Mouse (Mus musculus) myocyte (in vitro differentiated cells): ENCODE data around the gene Cct5. TPM values are rescaled to one million over a fixed set of nuclear protein-coding genes. Genes with fewer than 3 reads are reported as not detected.

Source experiments
- H3K27me3 ChIP-seq: one replicate; pipeline ENCODE4 v1.6.1; 2011; ENCODE audit not compliant: control insufficient read depth, insufficient read depth, insufficient read length
- H3K36me3 ChIP-seq: one replicate; pipeline ENCODE4 v1.6.1; 2011; ENCODE audit not compliant: control insufficient read depth, insufficient read depth
- H3K4me2 ChIP-seq: one replicate; pipeline ENCODE4 v1.6.1; 2011; ENCODE audit warnings: low read depth, control low read depth
- H3K4me3 ChIP-seq: one replicate; pipeline ENCODE4 v1.5.1; 2011; ENCODE audit warnings: mild to moderate bottlenecking, control low read depth, moderate library complexity
- H3K79me2 ChIP-seq: one replicate; pipeline ENCODE4 v1.6.1; 2011; ENCODE audit not compliant: control insufficient read depth, insufficient read depth
- H3ac ChIP-seq: one replicate; pipeline ENCODE4 v1.6.1; 2011; ENCODE audit not compliant: control insufficient read depth, insufficient read length
- CEBPB ChIP-seq: IDR thresholded peaks from 2 replicates; pipeline ENCODE4 v1.6.1; 2011; ENCODE audit warnings: mild to moderate bottlenecking, moderate library complexity; ENCODE audit not compliant: poor library complexity, insufficient read depth, severe bottlenecking
- E2F4 ChIP-seq: IDR thresholded peaks from one replicate; pipeline ENCODE4 v1.6.1; 2011; ENCODE audit warnings: mild to moderate bottlenecking, control low read depth, moderate library complexity; ENCODE audit not compliant: insufficient read depth
- MAX ChIP-seq: IDR thresholded peaks from one replicate; pipeline ENCODE4 v1.6.1; 2011; ENCODE audit warnings: low read depth, mild to moderate bottlenecking, control low read depth
- MYOD1 ChIP-seq, 3 experiments: IDR thresholded peaks; one replicate each; pipeline ENCODE4 v1.6.1; 2011; ENCODE audit warnings: control low read depth in 2 of 3, low read depth in 2 of 3, mild to moderate bottlenecking in 2 of 3, moderate library complexity in 1 of 3; ENCODE audit not compliant: insufficient read length in 2 of 3, control insufficient read depth in 1 of 3
- MYOG ChIP-seq, 3 experiments: IDR thresholded peaks; one replicate each; pipeline ENCODE4 v1.6.1; 2011; ENCODE audit warnings: control low read depth in 2 of 3, low read depth in 2 of 3, mild to moderate bottlenecking in 2 of 3; ENCODE audit not compliant: insufficient read length in 2 of 3, control insufficient read depth in 1 of 3, insufficient read depth in 1 of 3
- POLR2A ChIP-seq: IDR thresholded peaks from one replicate; pipeline ENCODE4 v1.6.1; 2011; ENCODE audit warnings: low read depth, mild to moderate bottlenecking, control low read depth, moderate library complexity; ENCODE audit not compliant: insufficient read length
- POLR2AphosphoS2 ChIP-seq: IDR thresholded peaks from one replicate; pipeline ENCODE4 v1.6.1; 2011; ENCODE audit warnings: low read depth, control low read depth; ENCODE audit not compliant: insufficient read length
- REST ChIP-seq: IDR thresholded peaks from one replicate; pipeline ENCODE4 v1.6.1; 2011; ENCODE audit warnings: mild to moderate bottlenecking, control low read depth, moderate library complexity; ENCODE audit not compliant: insufficient read depth, insufficient read length
- SRF ChIP-seq: IDR thresholded peaks from one replicate; pipeline ENCODE4 v1.6.1; 2011; ENCODE audit warnings: low read depth; ENCODE audit not compliant: control insufficient read depth, insufficient read length
- TCF12 ChIP-seq: IDR thresholded peaks from one replicate; pipeline ENCODE4 v1.6.1; 2011; ENCODE audit warnings: mild to moderate bottlenecking, control low read depth; ENCODE audit not compliant: poor library complexity, insufficient read depth, severe bottlenecking
- TCF3 ChIP-seq: IDR thresholded peaks from one replicate; pipeline ENCODE4 v1.6.1; 2011; ENCODE audit warnings: low read depth, control low read depth; ENCODE audit not compliant: insufficient read length
- USF1 ChIP-seq: IDR thresholded peaks from one replicate; pipeline ENCODE4 v1.6.1; 2011; ENCODE audit warnings: low read depth, mild to moderate bottlenecking, control low read depth, moderate library complexity
- polyA plus RNA-seq: library from polyadenylated mRNA; unstranded; fragments of >200 nt; fragmentation: generic; extraction: Trizol; gene quantifications from one replicate; pipeline ENCODE4 v1.2.1, GENCODE M21; 2012; ENCODE audit warnings: missing spikeins

Cct5 gene
- 521 TPM for polyA plus RNA-seq

DNA sequence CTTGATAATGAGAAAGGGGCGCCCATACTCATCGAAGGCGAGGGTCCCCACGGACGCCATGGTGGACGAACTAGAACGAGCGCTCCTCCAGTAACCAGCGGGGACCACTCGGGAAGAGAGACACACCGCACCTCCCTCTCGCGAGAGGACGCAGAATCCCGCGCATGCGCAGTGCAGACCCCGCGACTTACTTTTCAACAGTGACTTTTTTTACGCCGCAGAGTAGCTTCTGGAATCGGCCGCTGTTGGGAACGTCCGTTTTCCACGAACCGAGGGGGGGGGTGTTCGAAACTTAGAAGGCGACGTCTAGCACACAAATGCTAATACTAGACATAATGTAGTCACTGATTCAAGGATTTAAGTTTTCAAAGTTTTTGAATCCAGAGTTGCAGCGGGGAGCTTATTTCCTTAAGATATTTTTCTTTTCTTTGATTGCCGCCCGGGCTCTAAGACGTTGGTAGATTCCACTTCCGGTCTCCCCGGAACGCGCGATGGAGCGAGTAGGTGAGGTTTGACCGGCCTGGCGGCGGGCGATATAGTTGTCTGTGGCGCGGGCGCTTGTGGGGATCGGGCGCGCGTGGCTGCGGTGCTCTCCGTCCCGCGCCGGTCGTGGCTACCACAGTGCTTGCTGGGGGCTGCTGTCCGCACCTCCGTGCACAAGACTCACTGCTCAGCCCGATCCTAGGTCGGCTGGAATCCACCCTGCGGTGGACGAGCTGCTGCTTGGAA lies at the start of gene Cct5, which contains the start of gene Fam173b:
Gene Cct5, minus strand, starts transcription at position 159 of the 729 bp plus-strand sequence.
Gene Fam173b, plus strand, starts transcription at position 207 of the 729 bp plus-strand sequence.
- peaks cover 54% of the 10 kb centered on the region for H3K79me2 ChIP-seq
- peak within 1 kb of the TSS; percentile 93 for H3ac ChIP-seq
- H3K4me3 ChIP-seq, result peak within 1 kb of the TSS; percentile 95
- no peaks in the 10 kb centered on the region for H3K27me3 ChIP-seq
- H3K36me3 ChIP-seq, result peaks cover 14% of the 10 kb centered on the region
- TF ChIP-seq POLR2A, result peak; percentile 96
- TF ChIP-seq TCF12, result no peak
- no peak for TF ChIP-seq TCF3
- peak; percentile 98 for TF ChIP-seq POLR2AphosphoS2
- TF ChIP-seq SRF, result peak; percentile 63
- TF ChIP-seq MYOG (IDR thresholded peaks at IDR 0.05; ENCODE audit: control insufficient read depth in 1 of 3, insufficient read depth in 1 of 3, insufficient read length in 2 of 3, low read depth in 2 of 3), result peak in 2 of 3 experiments; percentile 1 to 18
- peak; percentile 70 for TF ChIP-seq E2F4
- TF ChIP-seq REST, result peak; percentile 15
- H3K4me2 ChIP-seq, result peak within 1 kb of the TSS; percentile 97

DNA sequence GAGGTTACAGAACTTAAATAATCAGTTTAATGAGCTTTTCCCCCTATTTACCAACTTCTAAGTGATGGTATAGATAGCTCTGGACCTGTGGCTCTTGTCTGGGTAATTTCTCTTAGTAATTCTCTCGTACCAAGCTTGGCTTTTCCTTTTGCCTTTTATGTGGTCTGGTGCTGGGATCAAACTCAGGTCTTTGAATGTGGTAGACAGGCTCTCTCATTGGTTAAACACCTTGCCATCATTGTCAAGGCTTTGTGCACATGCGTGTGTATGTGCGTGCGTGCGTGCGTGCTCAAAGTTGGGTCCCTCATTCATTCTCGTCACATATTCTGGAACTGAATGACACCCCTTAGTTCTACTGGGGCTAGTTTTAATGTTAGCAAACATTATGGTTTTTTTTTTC lies 49.2 kb upstream of the Cct5 start:
- Histone ChIP-seq H3ac (no peak overlapping the region), H3K79me2 (no peaks in the 10 kb centered on the region), H3K4me3 (no peak overlapping the region), H3K36me3 (no peaks in the 10 kb centered on the region), H3K27me3 (no peaks in the 10 kb centered on the region), H3K4me2 (no peak overlapping the region)
- TF ChIP-seq POLR2AphosphoS2 (no peak), E2F4 (no peak), TCF12 (no peak), CEBPB (no peak), POLR2A (no peak)

GRCm38 (mm10) chr15:31649691-31650090 lies 48.1 kb upstream of the Cct5 start:
- no peak for TF ChIP-seq E2F4
- no peak for TF ChIP-seq REST
- no peak for TF ChIP-seq POLR2A
- TF ChIP-seq CEBPB, result no peak
- TF ChIP-seq MAX, result no peak
- no peak for TF ChIP-seq TCF3
- TF ChIP-seq MYOD1 (IDR thresholded peaks at IDR 0.05; ENCODE audit: control insufficient read depth in 1 of 3, insufficient read length in 2 of 3, low read depth in 2 of 3), result no peak
- no peak for TF ChIP-seq TCF12
- no peak for TF ChIP-seq USF1
- TF ChIP-seq MYOG (IDR thresholded peaks at IDR 0.05; ENCODE audit: control insufficient read depth in 1 of 3, insufficient read depth in 1 of 3, insufficient read length in 2 of 3, low read depth in 2 of 3), result no peak
- no peak for TF ChIP-seq POLR2AphosphoS2
- no peak for TF ChIP-seq SRF
- Histone ChIP-seq H3K79me2 (no peaks in the 10 kb centered on the region), H3K4me3 (no peak overlapping the region)

DNA sequence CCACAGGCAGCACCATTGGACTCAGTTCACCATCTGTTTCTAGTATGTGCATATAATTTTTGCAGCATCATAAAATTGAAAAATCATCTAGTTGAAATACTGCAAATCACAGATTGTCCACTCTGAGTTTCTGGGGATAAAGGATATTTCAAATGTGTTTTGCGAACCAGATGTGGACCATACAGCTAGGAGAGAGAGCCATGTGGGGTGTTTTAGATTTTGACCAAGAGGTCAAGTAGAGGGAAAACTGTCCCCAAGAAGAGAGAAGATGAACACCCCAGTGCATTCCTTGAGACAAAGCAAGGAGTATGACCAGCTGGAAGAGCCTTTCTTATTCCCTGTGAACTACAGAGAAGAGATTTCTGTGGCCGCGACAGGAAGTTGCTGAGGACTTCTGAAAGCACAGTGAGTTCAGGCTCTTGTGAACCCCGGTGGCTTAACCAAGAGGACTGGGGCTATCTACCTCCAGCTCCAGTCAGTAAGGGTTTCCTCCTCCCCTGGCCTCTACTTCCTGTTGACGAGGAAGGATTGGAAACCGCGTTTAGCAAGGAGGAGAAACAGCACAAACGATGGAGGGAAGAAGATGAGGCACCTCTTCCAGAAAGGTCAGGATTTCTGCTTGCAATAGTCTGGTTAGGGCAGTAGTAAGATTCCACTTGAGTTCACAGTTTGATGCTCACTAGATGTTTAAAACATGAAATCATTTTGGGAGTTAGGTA lies 46.4 kb upstream of the Cct5 start:
- H3K36me3 ChIP-seq, result no peaks in the 10 kb centered on the region
- H3ac ChIP-seq, result no peak overlapping the region
- no peaks in the 10 kb centered on the region for H3K27me3 ChIP-seq
- no peak for TF ChIP-seq E2F4
- TF ChIP-seq MYOD1 (IDR thresholded peaks at IDR 0.05; ENCODE audit: control insufficient read depth in 1 of 3, insufficient read length in 2 of 3, low read depth in 2 of 3), result no peak
- no peak for TF ChIP-seq POLR2A
- TF ChIP-seq MYOG (IDR thresholded peaks at IDR 0.05; ENCODE audit: control insufficient read depth in 1 of 3, insufficient read depth in 1 of 3, insufficient read length in 2 of 3, low read depth in 2 of 3), result no peak
- TF ChIP-seq TCF3, result no peak
- no peak for TF ChIP-seq CEBPB
- no peak for TF ChIP-seq USF1
- TF ChIP-seq REST, result no peak
- no peak for TF ChIP-seq POLR2AphosphoS2
- TF ChIP-seq SRF, result no peak
- no peak for TF ChIP-seq TCF12
- no peak for TF ChIP-seq MAX
- no peak overlapping the region for H3K4me3 ChIP-seq
- H3K79me2 ChIP-seq, result no peaks in the 10 kb centered on the region
- H3K4me2 ChIP-seq, result no peak overlapping the region

More at GRCm38 (mm10) chr15:31649691-31650090, 48.1 kb upstream of the Cct5 start:
- Histone ChIP-seq H3K27me3 (no peaks in the 10 kb centered on the region), H3ac (no peak overlapping the region), H3K4me2 (no peak overlapping the region), H3K36me3 (no peaks in the 10 kb centered on the region)

DNA sequence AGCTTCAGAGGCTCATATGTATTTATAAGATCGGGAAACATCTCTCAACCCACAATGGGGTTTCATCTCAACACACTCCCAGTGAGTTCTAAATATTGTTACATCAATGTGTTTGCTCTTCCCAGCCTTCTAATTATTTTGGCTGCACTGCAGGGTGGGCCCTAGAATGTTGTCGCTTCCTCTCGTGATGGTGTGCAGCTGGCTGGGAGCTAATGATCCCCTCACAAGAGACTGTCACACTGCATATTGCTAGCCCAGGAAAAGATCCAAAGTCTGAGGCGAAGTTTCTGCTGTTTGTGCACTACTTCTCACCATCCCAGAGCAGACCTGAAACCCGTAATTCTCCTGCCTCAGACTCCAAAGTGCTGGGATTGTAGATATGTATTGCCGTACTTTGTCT lies 45.6 kb upstream of the Cct5 start:
- Histone ChIP-seq H3K4me3 (no peak overlapping the region), H3K27me3 (peaks cover under 1% of the 10 kb centered on the region), H3K4me2 (no peak overlapping the region), H3K79me2 (no peaks in the 10 kb centered on the region), H3ac (no peak overlapping the region), H3K36me3 (no peaks in the 10 kb centered on the region)
- TF ChIP-seq TCF3 (no peak), CEBPB (no peak), TCF12 (no peak), USF1 (no peak), MYOG (IDR thresholded peaks at IDR 0.05; ENCODE audit: control insufficient read depth in 1 of 3, insufficient read depth in 1 of 3, insufficient read length in 2 of 3, low read depth in 2 of 3) (no peak), SRF (no peak), POLR2A (no peak), POLR2AphosphoS2 (no peak), MAX (no peak), E2F4 (no peak), MYOD1 (IDR thresholded peaks at IDR 0.05; ENCODE audit: control insufficient read depth in 1 of 3, insufficient read length in 2 of 3, low read depth in 2 of 3) (no peak), REST (no peak)
